Mouse (Mus musculus): ENCODE results near the gene Steap3. TPM values are rescaled to one million over a fixed set of nuclear protein-coding genes. Genes with fewer than 3 reads are reported as not detected.

Steap3 gene
- polyA plus RNA-seq, 1 experiment from 2014 or later = 3.8 TPM

DNA sequence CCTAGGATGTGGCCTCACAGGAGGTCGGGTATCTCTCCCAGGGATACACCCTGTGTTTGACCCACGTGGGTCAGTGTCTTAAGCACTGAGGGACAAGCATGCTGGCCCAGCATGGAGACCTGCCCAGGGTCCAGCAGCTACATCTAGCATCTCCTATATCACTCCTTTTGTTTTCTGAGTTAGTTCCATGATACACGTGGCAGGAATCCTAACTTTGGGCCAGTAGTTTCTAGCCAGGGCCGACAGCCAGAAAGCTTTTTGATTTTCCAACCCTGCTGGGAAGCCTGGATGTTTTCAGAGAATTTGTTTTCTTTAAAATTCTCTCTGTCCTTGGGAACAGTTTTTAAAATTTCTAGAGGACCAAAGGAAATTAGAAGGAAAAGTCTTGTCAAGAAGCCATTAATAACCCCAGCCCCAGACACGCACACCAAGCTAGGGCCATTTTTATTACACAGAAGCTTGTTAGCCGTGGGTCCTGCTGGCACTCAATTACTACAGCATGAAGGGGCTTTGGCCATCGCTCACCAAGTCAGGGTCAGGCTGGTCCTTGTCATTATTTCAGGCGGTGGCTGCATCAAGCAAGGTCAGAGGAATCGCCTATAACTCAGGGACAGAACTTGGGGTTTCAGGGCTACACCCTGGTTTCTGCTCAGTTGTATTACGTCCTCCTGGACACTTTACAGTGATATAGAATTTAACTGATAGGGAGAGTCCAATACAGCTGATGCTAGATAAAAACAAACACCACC, 42.6 kb downstream of the Steap3 start:
- H3K9ac ChIP-seq (ENCODE audit: low read depth, low read length) = no peak overlapping the region
- ATAC-seq (ENCODE audit: low FRiP score) = no peak
- H3K27ac ChIP-seq (ENCODE audit: low read depth, low read length) = no peak overlapping the region
- H3K4me1 ChIP-seq (replicated peaks; ENCODE audit: control insufficient read depth, insufficient read depth, low read length) = no peaks in the 10 kb centered on the region
- H3K4me2 ChIP-seq (replicated peaks; ENCODE audit: low read depth, low read length) = no peak overlapping the region
- no peak for DNase-seq (ENCODE audit: low spot score)
- no peaks in the 10 kb centered on the region for H3K9me3 ChIP-seq (ENCODE audit: control insufficient read depth, low read length)
- no peaks in the 10 kb centered on the region for H3K27me3 ChIP-seq (ENCODE audit: control insufficient read depth, insufficient read depth, low read length)
- no peak overlapping the region for H3K4me3 ChIP-seq (ENCODE audit: low read depth, low read length)
- no peaks in the 10 kb centered on the region for H3K36me3 ChIP-seq (ENCODE audit: control insufficient read depth, insufficient read depth, low read length)
- WGBS = 81% methylated on average over 10 of the region's 10 CpGs

DNA sequence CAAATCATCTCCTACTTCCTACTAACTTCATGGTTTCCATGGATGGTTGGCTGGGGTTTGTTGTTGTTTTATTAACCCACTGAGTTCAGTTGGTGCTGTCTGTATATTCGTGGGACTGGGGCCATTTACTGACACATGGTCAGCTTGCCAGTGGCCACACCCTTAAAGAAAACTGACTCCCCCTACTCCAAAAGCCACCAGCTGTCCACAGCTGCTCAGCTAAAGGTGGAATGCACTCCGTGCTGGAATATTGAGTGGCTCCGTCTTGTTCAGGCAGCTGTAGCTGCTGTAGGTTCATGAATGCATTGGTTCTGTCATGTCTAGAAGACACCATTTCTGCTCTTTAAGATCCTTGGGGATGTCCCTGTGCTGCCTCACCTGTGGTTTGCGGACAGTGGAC, 48.9 kb downstream of the Steap3 start:
- no peak for ATAC-seq (ENCODE audit: low FRiP score)
- H3K27me3 ChIP-seq (ENCODE audit: control insufficient read depth, insufficient read depth, low read length) = no peaks in the 10 kb centered on the region
- 81% methylated on average over 4 of the region's 4 CpGs for WGBS
- DNase-seq (ENCODE audit: low spot score) = no peak
- no peak overlapping the region for H3K27ac ChIP-seq (ENCODE audit: low read depth, low read length)
- no peak overlapping the region for H3K4me3 ChIP-seq (ENCODE audit: low read depth, low read length)
- H3K36me3 ChIP-seq (ENCODE audit: control insufficient read depth, insufficient read depth, low read length) = no peaks in the 10 kb centered on the region
- no peaks in the 10 kb centered on the region for H3K4me1 ChIP-seq (replicated peaks; ENCODE audit: control insufficient read depth, insufficient read depth, low read length)
- H3K4me2 ChIP-seq (replicated peaks; ENCODE audit: low read depth, low read length) = no peak overlapping the region
- no peak overlapping the region for H3K9ac ChIP-seq (ENCODE audit: low read depth, low read length)
- no peaks in the 10 kb centered on the region for H3K9me3 ChIP-seq (ENCODE audit: control insufficient read depth, low read length)

DNA sequence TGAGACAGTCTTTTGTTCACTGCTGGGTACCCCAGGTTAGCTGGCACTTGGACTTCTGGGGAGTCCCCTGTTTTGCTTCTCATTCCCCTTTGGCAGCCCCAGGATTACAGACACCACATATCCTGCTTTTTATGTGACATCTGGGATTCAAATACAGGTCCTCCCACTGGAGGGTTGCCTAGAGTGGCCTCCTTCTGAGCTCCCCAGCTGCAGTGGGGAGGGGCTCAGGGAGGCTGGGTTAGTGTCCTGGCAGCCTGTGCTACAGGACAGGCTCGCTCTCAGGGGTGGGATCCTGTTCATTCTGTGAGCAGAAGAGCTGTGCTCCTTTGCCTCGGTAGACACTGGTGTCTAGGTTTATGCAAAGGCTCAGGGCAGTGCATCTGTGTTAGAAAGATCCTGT, 51.2 kb downstream of the Steap3 start:
- H3K36me3 ChIP-seq (ENCODE audit: control insufficient read depth, insufficient read depth, low read length) = no peaks in the 10 kb centered on the region
- no peak for DNase-seq (ENCODE audit: low spot score)
- 55% methylated on average over 2 of the region's 2 CpGs for WGBS
- no peak overlapping the region for H3K9ac ChIP-seq (ENCODE audit: low read depth, low read length)
- H3K4me3 ChIP-seq (ENCODE audit: low read depth, low read length) = no peak overlapping the region
- no peaks in the 10 kb centered on the region for H3K9me3 ChIP-seq (ENCODE audit: control insufficient read depth, low read length)
- no peaks in the 10 kb centered on the region for H3K4me1 ChIP-seq (replicated peaks; ENCODE audit: control insufficient read depth, insufficient read depth, low read length)
- ATAC-seq (ENCODE audit: low FRiP score) = no peak
- H3K27me3 ChIP-seq (ENCODE audit: control insufficient read depth, insufficient read depth, low read length) = no peaks in the 10 kb centered on the region
- H3K4me2 ChIP-seq (replicated peaks; ENCODE audit: low read depth, low read length) = no peak overlapping the region
- H3K27ac ChIP-seq (ENCODE audit: low read depth, low read length) = no peak overlapping the region

DNA sequence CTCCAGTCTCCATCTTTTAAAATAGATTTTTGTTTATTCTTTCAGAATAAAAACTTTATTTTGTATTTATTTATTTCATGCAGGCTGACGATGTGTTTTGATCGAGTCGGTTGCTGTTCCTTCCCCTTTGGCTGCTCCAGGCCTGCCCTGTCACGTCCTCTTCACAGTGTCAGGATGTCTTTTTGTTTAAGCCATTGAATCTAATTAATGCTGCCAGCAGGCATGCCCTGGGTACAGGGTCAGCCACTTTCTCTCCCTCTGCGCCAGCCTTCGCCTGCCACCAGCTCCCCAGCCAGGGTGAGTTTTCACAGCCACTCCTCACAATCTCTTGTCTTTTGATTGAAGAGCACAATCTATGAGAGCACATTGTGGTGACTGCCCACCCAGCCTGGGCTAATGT, 51.7 kb downstream of the Steap3 start:
- no peak overlapping the region for H3K4me2 ChIP-seq (replicated peaks; ENCODE audit: low read depth, low read length)
- no peaks in the 10 kb centered on the region for H3K36me3 ChIP-seq (ENCODE audit: control insufficient read depth, insufficient read depth, low read length)
- WGBS = 66% methylated on average over 6 of the region's 6 CpGs
- H3K27me3 ChIP-seq (ENCODE audit: control insufficient read depth, insufficient read depth, low read length) = no peaks in the 10 kb centered on the region
- no peaks in the 10 kb centered on the region for H3K4me1 ChIP-seq (replicated peaks; ENCODE audit: control insufficient read depth, insufficient read depth, low read length)
- no peak overlapping the region for H3K9ac ChIP-seq (ENCODE audit: low read depth, low read length)
- no peak overlapping the region for H3K27ac ChIP-seq (ENCODE audit: low read depth, low read length)
- ATAC-seq (ENCODE audit: low FRiP score) = no peak
- H3K4me3 ChIP-seq (ENCODE audit: low read depth, low read length) = no peak overlapping the region
- H3K9me3 ChIP-seq (ENCODE audit: control insufficient read depth, low read length) = no peaks in the 10 kb centered on the region
- DNase-seq (ENCODE audit: low spot score) = no peak

DNA sequence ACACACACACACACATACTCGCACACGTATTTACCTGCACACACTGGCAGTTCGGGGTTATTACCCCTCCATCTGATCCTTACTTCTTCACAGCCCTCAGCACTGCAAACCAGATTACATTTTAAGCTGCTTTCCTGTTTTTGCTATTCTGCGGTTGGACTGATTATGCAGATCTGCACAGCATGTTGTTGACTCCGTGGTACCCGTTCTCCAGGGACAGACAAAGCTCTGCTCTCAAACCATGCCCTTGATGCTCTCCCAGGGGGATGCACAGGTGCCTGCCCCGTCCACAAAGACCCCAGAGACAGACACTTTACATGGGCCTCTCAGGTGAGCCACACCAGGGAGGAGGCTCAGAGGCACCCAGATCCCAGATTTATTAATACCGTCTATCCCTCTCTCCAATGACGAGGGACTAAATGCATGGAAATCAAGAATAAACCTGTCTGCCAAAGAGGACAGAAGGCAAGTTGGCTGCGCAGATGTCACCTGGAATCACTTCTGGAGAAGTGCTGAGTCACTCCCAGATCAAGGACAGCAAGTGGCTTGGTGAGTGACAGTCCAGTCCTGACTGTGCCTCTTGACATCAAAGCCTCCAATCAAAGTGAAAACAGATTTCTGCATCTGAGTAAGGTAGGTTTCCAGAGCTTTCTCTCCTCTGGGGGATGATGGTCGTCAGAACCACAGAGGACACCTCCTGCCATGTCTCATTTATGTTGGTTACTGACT, 63.8 kb downstream of the Steap3 start:
- DNase-seq (ENCODE audit: low spot score) = no peak
- Histone ChIP-seq H3K27me3 (ENCODE audit: control insufficient read depth, insufficient read depth, low read length) (no peaks in the 10 kb centered on the region), H3K9ac (ENCODE audit: low read depth, low read length) (no peak overlapping the region), H3K9me3 (ENCODE audit: control insufficient read depth, low read length) (no peaks in the 10 kb centered on the region), H3K27ac (ENCODE audit: low read depth, low read length) (no peak overlapping the region), H3K4me3 (ENCODE audit: low read depth, low read length) (no peak overlapping the region), H3K36me3 (ENCODE audit: control insufficient read depth, insufficient read depth, low read length) (no peaks in the 10 kb centered on the region), H3K4me2 (replicated peaks; ENCODE audit: low read depth, low read length) (no peak overlapping the region), H3K4me1 (replicated peaks; ENCODE audit: control insufficient read depth, insufficient read depth, low read length) (no peaks in the 10 kb centered on the region)
- no peak for ATAC-seq (ENCODE audit: low FRiP score)
- 81% methylated on average over 11 of the region's 11 CpGs for WGBS

DNA sequence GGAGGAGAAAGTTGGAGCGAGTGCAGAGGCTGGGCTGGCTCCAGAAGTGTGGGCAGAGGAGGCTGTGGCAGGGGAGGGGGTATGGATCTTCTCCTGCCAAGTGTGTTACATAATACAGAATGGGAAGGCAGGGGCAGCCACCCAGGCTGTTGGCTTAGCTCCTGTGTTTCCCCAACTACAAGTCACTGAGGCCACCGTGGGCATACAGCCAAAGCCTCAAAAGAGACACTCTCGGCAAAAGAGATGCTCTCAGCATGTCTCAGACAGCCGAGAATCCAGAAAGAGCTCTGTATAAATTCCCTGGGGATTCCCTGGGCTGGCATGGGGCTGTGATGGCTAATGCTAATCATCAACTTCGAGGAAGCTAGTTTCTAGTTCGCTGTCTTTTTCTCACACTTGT, 64.9 kb downstream of the Steap3 start:
- no peak overlapping the region for H3K27ac ChIP-seq (ENCODE audit: low read depth, low read length)
- H3K9ac ChIP-seq (ENCODE audit: low read depth, low read length) = no peak overlapping the region
- ATAC-seq (ENCODE audit: low FRiP score) (no peak), DNase-seq (ENCODE audit: low spot score) (no peak)
- H3K4me3 ChIP-seq (ENCODE audit: low read depth, low read length) = no peak overlapping the region
- WGBS = 52% methylated on average over 6 of the region's 6 CpGs
- H3K36me3 ChIP-seq (ENCODE audit: control insufficient read depth, insufficient read depth, low read length) = no peaks in the 10 kb centered on the region
- no peaks in the 10 kb centered on the region for H3K4me1 ChIP-seq (replicated peaks; ENCODE audit: control insufficient read depth, insufficient read depth, low read length)
- no peak overlapping the region for H3K4me2 ChIP-seq (replicated peaks; ENCODE audit: low read depth, low read length)
- no peaks in the 10 kb centered on the region for H3K27me3 ChIP-seq (ENCODE audit: control insufficient read depth, insufficient read depth, low read length)
- no peaks in the 10 kb centered on the region for H3K9me3 ChIP-seq (ENCODE audit: control insufficient read depth, low read length)

DNA sequence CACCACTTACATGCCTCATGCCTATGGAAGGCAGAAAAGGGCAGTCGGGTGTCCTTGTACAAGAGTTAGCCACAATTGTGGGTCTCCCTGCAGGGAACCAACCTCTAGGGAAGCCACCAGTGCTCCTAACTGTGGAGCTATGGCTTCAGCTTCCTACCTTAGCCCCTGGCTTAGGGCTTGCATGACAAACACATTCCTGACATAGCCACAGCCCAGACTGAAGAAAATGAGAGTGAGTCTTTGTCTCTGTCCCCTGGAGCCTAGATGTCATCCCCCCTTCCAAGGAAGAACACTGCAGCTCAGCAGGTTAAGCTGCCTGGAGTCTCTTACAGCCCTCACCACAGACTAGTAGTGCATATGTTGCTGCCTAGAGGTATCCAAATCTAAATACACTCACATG, 67.7 kb downstream of the Steap3 start:
- no peak overlapping the region for H3K4me3 ChIP-seq (ENCODE audit: low read depth, low read length)
- H3K9ac ChIP-seq (ENCODE audit: low read depth, low read length) = no peak overlapping the region
- 45% methylated on average over 1 of the region's 1 CpGs for whole genome bisulfite sequencing
- no peaks in the 10 kb centered on the region for H3K36me3 ChIP-seq (ENCODE audit: control insufficient read depth, insufficient read depth, low read length)
- no peaks in the 10 kb centered on the region for H3K27me3 ChIP-seq (ENCODE audit: control insufficient read depth, insufficient read depth, low read length)
- H3K27ac ChIP-seq (ENCODE audit: low read depth, low read length) = no peak overlapping the region
- H3K4me2 ChIP-seq (replicated peaks; ENCODE audit: low read depth, low read length) = no peak overlapping the region
- DNase-seq (ENCODE audit: low spot score) = no peak
- H3K4me1 ChIP-seq (replicated peaks; ENCODE audit: control insufficient read depth, insufficient read depth, low read length) = no peaks in the 10 kb centered on the region
- ATAC-seq (ENCODE audit: low FRiP score) = no peak
- no peaks in the 10 kb centered on the region for H3K9me3 ChIP-seq (ENCODE audit: control insufficient read depth, low read length)

DNA sequence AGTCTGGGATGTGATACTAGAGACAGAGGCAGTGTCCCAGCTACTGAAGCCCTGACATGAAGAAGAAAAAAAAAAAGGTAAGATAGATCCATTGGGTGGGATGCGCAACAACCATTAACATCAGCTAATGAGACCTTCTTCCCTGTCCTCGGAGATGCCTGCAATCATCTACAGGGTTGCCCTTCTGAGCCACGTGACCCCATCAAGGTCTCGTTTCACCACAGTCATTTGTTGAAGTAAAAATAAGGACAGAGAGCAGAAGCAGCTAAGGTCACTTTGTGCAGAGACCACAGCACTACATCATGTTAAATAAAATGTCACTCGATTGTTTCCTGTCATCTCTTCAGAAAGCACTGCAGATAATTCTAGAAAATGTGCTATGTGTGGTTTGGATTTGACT, 68.7 kb downstream of the Steap3 start:
- H3K4me1 ChIP-seq (replicated peaks; ENCODE audit: control insufficient read depth, insufficient read depth, low read length) = no peaks in the 10 kb centered on the region
- no peak overlapping the region for H3K9ac ChIP-seq (ENCODE audit: low read depth, low read length)
- no peaks in the 10 kb centered on the region for H3K9me3 ChIP-seq (ENCODE audit: control insufficient read depth, low read length)
- no peaks in the 10 kb centered on the region for H3K27me3 ChIP-seq (ENCODE audit: control insufficient read depth, insufficient read depth, low read length)
- H3K27ac ChIP-seq (ENCODE audit: low read depth, low read length) = no peak overlapping the region
- no peak overlapping the region for H3K4me3 ChIP-seq (ENCODE audit: low read depth, low read length)
- DNase-seq (ENCODE audit: low spot score) (no peak), ATAC-seq (ENCODE audit: low FRiP score) (no peak)
- H3K4me2 ChIP-seq (replicated peaks; ENCODE audit: low read depth, low read length) = no peak overlapping the region
- 87% methylated on average over 5 of the region's 5 CpGs for WGBS
- H3K36me3 ChIP-seq (ENCODE audit: control insufficient read depth, insufficient read depth, low read length) = no peaks in the 10 kb centered on the region

DNA sequence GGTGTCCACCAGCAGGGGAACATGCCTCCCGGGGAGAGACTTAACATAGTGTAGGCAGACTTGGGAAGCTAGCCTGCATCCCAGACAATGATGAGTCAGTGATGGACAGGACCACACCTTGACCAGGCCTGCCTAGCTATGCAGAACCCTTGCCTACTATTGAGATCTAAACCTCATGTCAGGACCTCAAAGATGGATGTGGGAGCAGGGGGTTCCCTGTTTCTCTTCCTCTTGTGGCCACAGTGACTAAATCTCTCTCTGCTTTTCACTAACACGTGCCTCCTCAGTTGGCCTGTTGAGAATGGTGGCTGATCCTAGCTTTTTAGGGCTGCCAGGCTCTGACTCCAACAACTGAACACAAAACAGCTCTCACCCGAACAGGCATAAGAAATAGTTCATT, 70.0 kb downstream of the Steap3 start:
- no peak overlapping the region for H3K9ac ChIP-seq (ENCODE audit: low read depth, low read length)
- no peak for DNase-seq (ENCODE audit: low spot score)
- H3K4me1 ChIP-seq (replicated peaks; ENCODE audit: control insufficient read depth, insufficient read depth, low read length) = no peaks in the 10 kb centered on the region
- no peaks in the 10 kb centered on the region for H3K36me3 ChIP-seq (ENCODE audit: control insufficient read depth, insufficient read depth, low read length)
- ATAC-seq (ENCODE audit: low FRiP score) = no peak
- no peak overlapping the region for H3K27ac ChIP-seq (ENCODE audit: low read depth, low read length)
- no peaks in the 10 kb centered on the region for H3K27me3 ChIP-seq (ENCODE audit: control insufficient read depth, insufficient read depth, low read length)
- H3K4me3 ChIP-seq (ENCODE audit: low read depth, low read length) = no peak overlapping the region
- 52% methylated on average over 3 of the region's 3 CpGs for WGBS
- no peaks in the 10 kb centered on the region for H3K9me3 ChIP-seq (ENCODE audit: control insufficient read depth, low read length)
- H3K4me2 ChIP-seq (replicated peaks; ENCODE audit: low read depth, low read length) = no peak overlapping the region

All from hindbrain, embryonic 11.5 days (tissue).